16 mouse cellular contexts compared by ENCODE assay signal in the genomic region with DNA sequence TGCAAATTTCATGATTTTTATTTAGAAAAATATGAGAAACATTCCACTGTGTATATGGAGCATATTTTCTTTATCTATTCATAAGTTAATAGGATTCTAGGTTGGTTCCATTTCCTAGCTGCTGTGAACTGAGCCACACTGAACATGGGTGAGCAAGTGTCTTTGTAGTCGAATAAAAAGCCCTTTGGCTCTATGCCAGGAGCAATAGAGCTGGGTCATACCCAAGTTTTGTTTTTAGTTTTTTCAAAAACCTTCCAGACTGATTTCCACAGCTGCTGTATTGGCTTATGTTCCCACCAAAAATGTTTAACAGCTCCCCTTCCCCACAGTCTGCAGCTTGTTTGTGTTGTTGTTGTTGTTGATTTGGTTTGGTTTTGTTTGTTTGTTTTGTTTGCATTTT.
A peak's percentile ranks its signal among the peaks of the same experiment; 100 is the strongest.
DNase-seq lines count a peak whose midpoint lies in the region; ATAC-seq lines count a peak whose summit lies in the region.
"Had no signal": no experiment of that assay in that cellular context is flagged by ENCODE, and none has a peak within 500 bp of the region (broad histone marks: within the 10 kb centered on the region; RNA-seq: fewer than 3 reads in every experiment).

No protein-coding gene starts in this region.

- H3K4me2 ChIP-seq in heart, embryonic 11.5 days: no peak overlapping the region
- H3K4me2 ChIP-seq: embryonic facial prominence, embryonic 13.5 days; limb, embryonic 15.5 days had no signal

- no peaks in the 10 kb centered on the region for H3K9me3 ChIP-seq in heart, embryonic 11.5 days (replicated peaks; ENCODE audit: control insufficient read depth, low read length)
- H3K9me3 ChIP-seq: embryonic facial prominence, embryonic 13.5 days; limb, embryonic 15.5 days had no signal

- DNase-seq in adrenal gland, postnatal 14 days: peak; percentile 11
- DNase-seq in adrenal gland, adult 18-20 months (ENCODE audit: low spot score in 2 of 2): no peak
- peak; percentile 3 for DNase-seq in heart, adult 8-10 months (ENCODE audit: low spot score)
- DNase-seq in layer of hippocampus, postnatal 14 days (ENCODE audit: low spot score in 2 of 2): peak; percentile 14 to 48
- DNase-seq in layer of hippocampus, adult 11-12 months (ENCODE audit: low spot score): no peak
- DNase-seq in ovary, postnatal 14 days (ENCODE audit: low spot score): peak; percentile 19
- no peak for DNase-seq in ovary, postnatal 10 days (ENCODE audit: low spot score)
- DNase-seq: cerebellum, adult 2 months; heart, adult 2 months; kidney, adult 8-10 months; right cerebral cortex, postnatal 25 days; thymus, postnatal 14 days had no signal

- no peaks in the 10 kb centered on the region for H3K4me1 ChIP-seq in heart, embryonic 11.5 days (ENCODE audit: control insufficient read depth, insufficient read depth, low read length)
- H3K4me1 ChIP-seq: embryonic facial prominence, embryonic 13.5 days; hindbrain, embryonic 10.5 days; limb, embryonic 15.5 days had no signal

- ATAC-seq in heart, embryonic 11.5 days (replicated peaks; ENCODE audit: insufficient number of reproducible peaks, low FRiP score, low TSS enrichment): no peak

- no peaks in the 10 kb centered on the region for H3K36me3 ChIP-seq in heart, embryonic 11.5 days (ENCODE audit: control insufficient read depth, insufficient read depth, low read length)
- H3K36me3 ChIP-seq: embryonic facial prominence, embryonic 13.5 days; hindbrain, embryonic 10.5 days; limb, embryonic 15.5 days had no signal

- no peaks in the 10 kb centered on the region for H3K27me3 ChIP-seq in heart, embryonic 11.5 days (ENCODE audit: control insufficient read depth, insufficient read depth, low read length)
- H3K27me3 ChIP-seq: embryonic facial prominence, embryonic 13.5 days; limb, embryonic 15.5 days had no signal

- no peak overlapping the region for H3K27ac ChIP-seq in heart, embryonic 11.5 days (ENCODE audit: low read depth, low read length)
- H3K27ac ChIP-seq: embryonic facial prominence, embryonic 13.5 days; heart, adult 2 months; hindbrain, embryonic 10.5 days; limb, embryonic 15.5 days had no signal

- no peak overlapping the region for H3K9ac ChIP-seq in heart, embryonic 11.5 days (ENCODE audit: low read depth, low read length)
- H3K9ac ChIP-seq: embryonic facial prominence, embryonic 13.5 days; limb, embryonic 15.5 days had no signal

- no peak overlapping the region for H3K4me3 ChIP-seq in heart, embryonic 11.5 days (ENCODE audit: low read depth, low read length)
- H3K4me3 ChIP-seq: embryonic facial prominence, embryonic 13.5 days; heart, adult 2 months; hindbrain, embryonic 10.5 days; limb, embryonic 15.5 days had no signal

- WGBS in heart, embryonic 11.5 days (ENCODE audit: insufficient replicate concordance): 39% methylated on average over 1 of the region's 1 CpGs

Comparison
In these comparisons a context has a peak if more than half of its experiments do, and no peak if none do; other contexts are left out.
1. DNase-seq: peak in adrenal gland, postnatal 14 days (single experiment), heart, adult 8-10 months (single experiment), layer of hippocampus, postnatal 14 days (2 of 2) and ovary, postnatal 14 days (single experiment); none in adrenal gland, adult 18-20 months (0 of 2), layer of hippocampus, adult 11-12 months (single experiment) and ovary, postnatal 10 days (single experiment).